Mouse (Mus musculus): ENCODE measurements around the gene Lipt1. TPM values are rescaled to one million over a fixed set of nuclear protein-coding genes. Genes with fewer than 3 reads are reported as not detected.

Lipt1 gene
- 1 to 10 TPM; 6.1 to 6.8 TPM for total RNA-seq (2021)
- long read RNA-seq, experiment 1, transcript Lipt1-201 (2 exons, 1,485 nt): major isoform, 10 of 16 reads
- long read RNA-seq, experiment 1, partial matches to known transcripts: 1 of 16 reads
- long read RNA-seq, experiment 1, other reads (novel, unspliced or antisense): 4 of 16 reads
- long read RNA-seq, experiment 2, partial matches to known transcripts: 0 of 7 reads
- long read RNA-seq, experiment 2, other reads (novel, unspliced or antisense): 3 of 7 reads

DNA sequence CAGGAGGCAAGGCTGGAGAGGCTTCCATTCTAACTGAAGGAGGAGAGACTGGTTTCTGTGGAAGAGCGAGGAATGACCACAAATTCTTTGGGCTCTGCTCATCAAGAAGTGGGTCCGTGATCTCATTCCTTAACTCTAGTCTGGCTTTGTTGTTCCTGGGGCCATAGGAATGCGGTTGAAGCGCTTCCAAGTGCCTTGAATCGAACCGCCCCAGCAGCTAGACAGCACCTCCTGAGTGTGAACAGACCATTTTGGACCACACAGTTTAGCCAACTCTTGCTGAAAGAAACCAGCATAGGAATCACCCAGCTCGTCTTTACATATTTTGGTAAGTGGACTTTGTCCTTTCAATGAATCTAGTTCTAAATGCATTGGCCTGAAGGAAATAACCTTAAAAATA lies at the start of gene Lipt1:
Gene Lipt1, plus strand, starts transcription at position 35 of the 400 bp plus-strand sequence.
- DNase-seq: no peak

DNA sequence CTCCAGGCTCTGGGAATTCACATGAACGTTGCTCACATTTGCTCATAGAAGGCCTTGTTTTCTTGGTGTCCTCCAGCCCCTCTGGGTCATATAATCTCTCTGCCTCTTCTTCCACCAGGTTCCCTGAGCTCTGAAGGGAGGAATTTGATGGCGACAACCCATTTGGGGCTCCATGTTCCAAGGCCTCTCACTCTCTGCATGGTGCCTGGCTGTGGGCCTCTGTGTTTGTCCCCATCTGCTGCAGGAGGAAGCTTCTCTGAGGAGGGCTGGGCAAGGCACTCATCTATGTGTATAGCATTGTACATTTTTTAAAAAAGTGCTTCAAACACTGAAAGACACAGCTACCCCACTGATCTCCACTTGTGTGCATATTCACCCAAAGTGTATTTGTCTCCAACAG lies 39.9 kb upstream of the Lipt1 start:
- no peak for DNase-seq

DNA sequence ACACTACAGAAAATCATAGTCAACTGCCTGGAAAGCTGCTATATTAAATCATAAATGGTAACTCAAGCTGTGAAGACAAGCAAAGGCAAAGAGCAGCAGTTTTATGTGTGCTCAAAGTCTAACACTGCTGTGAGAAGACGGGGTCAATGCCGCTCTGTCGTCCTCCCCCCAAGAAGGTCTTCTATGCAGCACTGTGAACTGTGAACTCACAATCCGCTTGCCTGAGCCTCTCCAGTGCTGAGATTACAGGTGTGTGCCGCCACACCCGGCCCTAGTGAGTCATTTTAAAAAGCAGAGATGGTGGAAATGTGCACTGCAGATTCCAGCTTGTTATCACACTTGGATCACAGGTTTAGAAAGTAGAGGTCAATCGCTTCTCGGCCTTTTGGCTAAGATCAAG lies 24.7 kb upstream of the Lipt1 start:
- no peak for DNase-seq

DNA sequence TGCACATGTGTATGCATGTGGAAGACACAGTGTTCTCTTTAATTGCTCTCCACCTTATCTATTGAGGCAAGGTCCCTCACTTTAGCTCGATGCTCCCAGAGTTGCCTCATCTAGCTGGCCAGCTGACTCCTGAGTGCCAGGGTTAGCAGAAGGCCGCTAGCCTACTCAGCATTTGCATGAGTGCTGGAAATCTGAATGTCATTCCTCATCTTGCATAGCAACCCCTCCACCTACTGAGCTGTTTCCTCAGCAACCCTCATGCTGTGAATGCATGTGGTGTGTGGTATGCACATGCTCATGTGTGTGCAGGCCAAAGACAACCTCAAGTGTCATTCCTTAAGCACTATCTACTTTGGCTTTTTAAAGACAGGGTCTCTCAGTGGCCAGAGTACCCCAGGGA lies 20.8 kb upstream of the Lipt1 start:
- no peak for DNase-seq

DNA sequence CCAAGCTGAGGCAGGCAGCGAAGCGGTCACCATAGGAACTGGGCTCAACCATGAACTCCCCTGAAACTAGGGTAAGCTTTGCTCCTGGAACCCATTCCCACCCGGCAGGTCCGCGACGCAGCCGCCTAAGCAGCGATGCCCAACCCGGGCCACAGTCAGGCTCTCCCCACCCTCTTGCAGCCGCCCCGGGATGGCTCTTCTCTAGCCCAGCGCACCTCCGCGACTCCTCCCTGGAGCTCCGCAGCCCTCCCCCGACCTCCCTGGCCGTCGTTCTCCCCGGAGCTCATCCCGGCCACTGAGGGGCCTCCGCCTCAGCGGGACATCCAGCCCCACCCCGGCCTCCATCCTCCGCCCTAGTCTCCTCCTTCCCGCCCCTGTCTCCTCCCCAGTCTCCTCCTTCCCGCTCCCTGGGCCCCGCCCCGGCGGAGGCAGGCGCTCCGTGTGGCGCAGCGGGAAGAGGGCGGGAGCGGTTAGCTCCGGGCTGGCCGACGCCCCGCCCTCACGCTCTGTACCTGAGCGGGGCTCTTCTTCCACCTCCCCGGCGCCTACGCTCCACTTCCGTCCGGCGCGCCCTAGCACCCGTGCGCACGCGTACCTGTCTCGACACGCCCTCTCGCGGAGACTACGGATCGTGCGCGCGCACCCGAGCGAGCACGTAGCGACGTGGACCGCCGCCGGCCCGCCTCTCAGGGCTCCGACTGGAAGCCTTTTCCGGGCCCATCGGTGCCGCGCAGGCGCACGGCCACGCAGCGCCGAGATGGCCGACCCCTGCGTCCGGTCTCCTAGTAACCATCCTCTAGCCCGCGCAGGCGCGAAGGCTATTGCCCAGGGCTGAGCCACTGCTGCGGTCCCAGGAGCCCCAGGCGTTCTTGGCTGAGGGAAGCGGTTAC lies 6.8 kb upstream of the Lipt1 start:
- peak; percentile 100 for DNase-seq

DNA sequence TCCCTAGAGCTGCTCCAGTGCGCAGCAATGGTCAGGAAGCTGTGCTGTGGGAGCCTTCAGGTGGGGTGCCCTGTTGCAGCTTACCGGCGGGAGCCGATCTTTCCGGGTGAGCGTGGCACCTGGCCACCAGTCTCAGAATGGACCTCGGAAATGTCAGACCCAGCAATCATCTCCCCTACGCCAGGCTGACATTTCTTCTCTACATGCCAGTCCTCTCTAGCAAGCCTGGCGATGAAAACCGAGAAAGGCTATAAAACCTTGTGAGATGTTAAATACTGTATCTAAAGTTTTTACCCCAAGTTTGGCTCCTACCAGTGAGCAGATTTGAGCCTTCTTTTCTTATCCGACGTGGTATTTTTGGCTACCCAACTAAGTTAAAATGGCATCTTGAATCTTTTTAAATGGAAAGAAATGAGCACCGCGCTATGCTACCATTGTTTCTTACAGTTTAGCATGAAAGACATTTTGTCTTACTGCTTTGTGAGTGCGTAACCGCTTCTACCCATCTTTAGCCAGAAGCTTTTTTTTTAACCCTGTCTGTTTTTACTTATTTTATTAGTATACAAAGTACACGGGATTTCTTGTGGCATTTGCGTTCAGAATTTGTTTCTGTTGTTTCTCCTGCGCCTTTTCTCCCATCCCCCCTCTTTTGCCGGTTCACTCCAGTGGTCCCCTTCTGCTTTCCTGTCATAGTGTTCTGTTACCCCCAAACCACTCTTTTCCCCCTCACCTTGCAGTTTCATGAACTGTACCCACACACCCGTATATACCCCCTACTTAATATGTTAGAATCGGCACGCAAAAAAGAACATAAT lies 5.9 kb upstream of the Lipt1 start:
- no peak for DNase-seq

DNA sequence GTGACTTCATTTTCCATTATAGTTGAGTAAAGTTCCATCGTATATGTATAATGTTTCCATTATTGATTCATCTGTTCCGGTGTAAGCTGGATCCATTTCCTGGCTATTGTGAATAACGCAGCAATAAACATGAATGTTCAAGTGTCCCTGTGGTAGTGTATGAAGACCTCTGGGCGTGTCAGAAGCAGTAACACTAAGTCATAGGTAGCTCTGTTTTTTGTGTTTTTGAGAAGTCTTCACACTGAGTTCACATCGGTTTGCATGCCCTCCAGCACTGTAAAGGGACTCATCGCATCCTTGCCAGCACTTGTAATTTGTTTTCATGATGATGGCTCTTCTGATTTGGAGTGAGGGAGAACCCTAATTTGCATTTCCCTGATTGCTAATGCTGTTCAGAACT lies 5.3 kb upstream of the Lipt1 start, which contains the start of gene Tsga10:
Gene Tsga10, minus strand, starts transcription at position 144 of the 400 bp plus-strand sequence.
- DNase-seq: no peak

DNA sequence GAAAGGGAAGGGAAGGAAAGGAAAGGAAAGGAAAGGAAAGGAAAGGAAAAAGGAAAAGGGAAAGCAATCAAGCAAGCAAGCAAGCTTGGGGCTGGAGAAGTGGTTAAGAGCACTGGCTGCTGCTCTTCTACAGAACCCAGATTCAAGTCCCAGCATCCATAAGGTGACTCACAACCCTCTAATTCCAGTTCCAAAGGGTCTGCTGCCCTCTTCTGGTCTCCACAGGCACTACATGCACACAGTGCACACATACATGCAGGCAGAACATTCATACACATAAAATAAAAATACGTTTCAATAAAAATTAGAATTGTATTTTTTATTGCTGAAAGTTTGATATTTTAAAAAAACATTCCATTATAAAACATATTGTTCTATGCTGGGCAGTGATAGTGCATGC lies 4.5 kb upstream of the Lipt1 start:
- no peak for DNase-seq

DNA sequence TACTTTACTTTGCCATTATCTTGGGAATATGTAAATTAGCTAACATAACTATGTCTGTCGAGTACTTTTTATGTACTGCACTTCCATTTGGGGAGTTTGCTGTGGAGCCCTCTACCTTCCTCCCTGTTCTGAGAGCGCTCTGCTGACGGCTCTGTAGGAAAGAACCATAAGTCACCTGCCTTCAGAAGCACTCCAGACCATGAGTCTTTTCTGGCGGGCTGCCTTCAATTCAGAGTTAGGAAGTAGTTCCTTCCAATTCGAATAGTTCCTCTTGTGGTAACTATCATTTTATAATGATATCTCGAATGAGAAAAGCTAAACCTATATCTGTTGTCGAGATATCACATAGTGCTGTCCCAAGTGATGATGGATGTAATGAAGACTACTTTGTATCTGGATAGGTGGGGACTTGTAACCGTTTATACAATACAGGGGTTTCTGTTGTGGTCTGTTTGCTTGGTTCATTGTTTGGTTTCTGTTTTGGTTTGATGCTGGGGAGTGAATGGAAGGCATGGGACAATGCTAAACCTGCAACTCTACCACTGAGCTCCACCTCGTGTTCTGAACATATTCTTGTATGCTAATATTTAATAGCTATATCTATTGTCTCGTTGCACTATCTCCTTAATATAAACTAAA lies 3.7 kb upstream of the Lipt1 start:
- no peak for DNase-seq

DNA sequence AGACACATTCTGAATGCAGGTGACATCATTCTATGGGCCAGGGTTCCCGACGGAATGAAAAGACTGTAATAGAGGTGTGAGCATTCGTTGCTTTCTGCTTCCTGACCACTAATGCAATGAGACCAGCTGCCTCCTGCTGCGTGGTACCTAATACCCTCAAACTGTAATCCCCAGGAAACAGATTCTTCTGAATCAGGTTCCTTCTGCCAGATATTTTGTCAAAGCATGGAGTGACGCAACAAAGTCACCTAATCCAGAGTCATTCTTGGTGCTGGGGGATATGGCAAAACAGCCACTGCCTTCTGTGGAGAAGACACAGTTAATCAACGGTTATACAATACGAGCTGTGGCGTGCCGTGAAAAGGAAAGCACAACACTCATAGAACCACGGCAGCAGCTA lies 2.9 kb upstream of the Lipt1 start:
- no peak for DNase-seq

DNA sequence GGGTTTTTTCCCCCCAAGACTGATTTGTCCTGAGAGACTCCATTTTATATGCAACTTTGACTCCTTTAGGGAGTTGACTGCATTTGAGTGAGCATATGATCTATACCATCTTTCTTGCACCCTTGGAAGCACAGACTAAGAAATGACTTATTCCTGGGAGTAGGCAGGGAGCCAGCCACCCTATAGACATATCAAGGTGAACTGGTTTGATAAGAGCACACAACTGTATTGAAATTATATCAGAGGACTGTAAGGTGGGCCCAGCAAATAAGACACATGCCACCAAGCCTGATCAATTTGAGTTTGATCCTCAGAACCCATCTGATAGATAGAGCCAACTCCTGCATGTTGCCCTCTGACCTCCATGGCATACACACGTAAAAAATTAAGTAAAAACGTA lies 2.2 kb upstream of the Lipt1 start:
- no peak for DNase-seq

DNA sequence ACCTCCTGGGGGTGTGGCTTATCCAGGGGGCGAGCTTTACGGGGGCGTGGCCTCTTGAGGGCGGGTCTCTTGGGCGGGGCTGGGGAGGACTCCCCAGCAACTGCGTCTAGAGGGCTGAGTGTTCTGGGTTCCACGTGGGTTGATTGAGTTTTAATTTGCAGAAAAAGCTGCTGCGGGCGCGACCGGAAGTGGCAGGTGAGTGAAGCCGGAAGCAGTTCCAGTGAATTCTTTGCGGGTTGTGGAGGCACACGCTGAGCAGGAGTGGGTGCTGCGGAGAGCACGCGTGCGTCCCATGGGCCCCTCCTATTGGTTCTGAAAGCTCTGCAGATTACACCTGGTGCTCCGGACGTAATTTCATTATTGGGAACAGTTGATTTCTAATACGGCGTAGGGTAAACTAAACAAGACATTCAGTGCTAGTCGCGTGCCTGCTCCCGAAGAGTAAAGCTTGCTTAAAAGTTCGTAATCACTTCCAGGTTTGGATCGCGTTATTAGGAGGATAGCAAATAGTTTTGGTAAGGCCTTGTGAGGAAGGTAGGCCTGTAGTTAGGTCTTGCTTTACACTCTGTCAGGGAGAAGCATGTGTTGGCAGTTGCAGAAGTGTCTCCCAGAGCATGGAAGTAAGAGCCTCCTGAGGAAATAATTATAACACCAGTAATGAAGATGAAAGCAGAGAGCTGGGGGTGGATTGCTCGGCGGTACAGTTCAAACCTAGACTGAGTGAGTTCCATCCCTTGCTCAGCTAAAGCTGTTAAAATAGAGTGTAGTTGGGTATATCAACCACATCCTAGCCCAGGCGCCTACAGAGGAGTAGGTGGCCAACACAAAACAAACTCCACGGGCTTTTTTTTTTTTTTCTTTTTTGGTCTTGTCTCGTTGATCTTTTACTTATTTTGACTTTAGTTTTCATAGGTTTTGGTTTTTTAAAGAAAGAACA lies 861 bp downstream of the Lipt1 start:
- DNase-seq: peak; percentile 74

DNA sequence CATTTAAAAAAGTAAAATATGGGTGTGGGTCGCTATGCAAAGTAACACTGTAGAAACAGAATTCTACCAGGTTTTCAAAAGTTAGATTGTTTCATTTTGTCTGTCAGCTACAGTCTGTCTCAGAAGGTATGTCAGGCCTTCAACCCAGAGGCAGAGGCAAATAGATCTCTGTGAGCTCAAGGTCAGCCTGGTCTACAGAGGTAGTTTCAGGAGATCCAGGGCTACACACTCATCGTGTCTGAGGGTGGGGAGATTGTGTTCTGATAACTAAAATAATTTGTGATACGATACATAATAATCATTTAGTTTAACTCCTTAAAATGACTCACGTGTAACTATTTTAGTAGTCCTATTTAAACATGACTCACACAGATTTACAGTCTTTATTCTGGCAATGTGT lies 1.6 kb downstream of the Lipt1 start:
- DNase-seq: no peak

DNA sequence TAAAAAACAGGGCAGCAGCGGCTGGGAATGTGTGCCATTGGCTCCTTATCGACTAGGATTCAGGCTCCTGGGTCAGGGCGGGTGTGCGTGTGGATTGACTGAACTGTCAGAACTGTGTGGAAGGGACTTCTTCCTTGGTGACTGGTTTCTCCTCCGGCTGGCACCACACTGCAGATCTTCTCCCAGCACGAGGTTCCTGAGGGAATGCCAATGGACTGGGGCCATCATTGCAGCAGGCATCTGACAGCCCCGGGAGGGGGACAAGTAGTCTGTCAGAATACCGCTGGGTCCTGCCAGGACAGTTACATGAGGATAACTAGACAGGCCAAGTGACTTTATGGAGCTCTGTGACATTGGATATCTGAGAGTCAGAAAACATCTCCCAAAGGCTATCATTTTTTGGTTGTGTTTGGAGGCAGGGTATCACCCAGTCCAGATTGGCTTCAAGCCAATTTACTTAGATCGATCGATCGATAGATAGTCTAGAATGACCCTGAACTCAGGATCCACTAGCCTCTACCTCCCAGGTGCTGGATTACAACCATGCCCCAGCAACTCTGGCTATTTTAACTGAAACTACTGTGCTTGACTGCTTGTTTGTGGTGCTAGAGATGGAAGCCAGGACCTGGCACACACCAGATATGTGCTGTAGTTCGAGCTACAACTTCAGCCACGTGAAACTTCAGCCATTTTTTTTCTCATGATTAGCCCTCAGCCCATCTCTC lies 6.4 kb downstream of the Lipt1 start:
- no peak for DNase-seq

DNA sequence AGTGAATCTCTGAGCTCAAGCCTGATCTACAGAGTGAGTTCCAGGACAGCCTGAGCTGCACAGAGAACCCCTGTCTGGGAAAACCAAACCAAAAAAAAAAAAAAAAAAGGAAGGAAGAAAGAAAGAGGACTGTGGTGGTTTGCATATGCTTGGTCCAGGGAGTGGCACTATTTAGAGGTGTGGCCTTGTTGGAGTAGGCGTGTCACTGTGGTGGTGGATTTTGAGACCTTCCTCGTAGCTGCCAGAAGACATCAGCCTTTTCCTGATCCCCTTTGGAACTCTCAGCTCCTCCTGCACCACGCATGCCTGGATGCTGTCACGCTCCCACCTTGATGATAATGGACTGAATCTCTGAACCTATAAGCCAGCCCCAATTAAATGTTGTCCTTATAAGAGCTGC lies 11.9 kb downstream of the Lipt1 start:
- no peak for DNase-seq

DNA sequence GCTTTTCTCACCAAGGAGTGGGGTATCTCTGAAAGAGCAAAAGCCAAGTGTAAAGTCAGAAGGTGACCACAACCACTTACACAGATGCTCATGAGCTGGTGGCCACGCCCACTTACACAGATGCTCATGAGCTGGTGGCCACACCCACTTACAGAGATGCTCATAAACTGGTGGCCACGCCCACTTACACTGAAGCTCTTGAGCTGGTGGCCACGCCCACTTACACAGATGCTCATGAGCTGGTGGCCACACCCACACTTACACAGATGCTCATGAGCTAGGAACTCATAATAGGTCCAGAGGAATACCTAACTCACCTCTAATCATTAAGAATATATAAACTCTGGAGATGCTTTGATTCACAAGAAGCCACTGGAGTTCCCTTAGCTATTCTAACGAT lies 12.9 kb downstream of the Lipt1 start:
- DNase-seq: no peak

DNA sequence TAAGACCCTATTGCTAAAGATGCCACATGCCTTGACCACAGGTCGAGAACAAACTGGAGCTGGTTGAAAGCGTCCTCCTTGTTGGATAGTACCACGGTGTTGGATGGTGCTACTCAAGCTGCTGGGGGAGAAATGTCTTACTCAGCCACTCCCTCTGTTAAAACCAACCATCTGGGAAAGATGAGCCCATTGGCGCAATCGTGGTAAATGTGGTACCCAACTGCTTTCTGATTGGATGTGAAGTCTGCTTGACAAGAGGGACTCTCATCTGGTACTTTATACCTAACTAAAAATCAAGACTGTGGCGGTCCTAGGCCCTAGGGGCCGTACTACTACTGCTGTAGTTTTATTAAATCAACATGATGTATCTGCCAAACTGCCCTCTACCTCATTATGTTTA lies 17.7 kb downstream of the Lipt1 start:
- DNase-seq: no peak

DNA sequence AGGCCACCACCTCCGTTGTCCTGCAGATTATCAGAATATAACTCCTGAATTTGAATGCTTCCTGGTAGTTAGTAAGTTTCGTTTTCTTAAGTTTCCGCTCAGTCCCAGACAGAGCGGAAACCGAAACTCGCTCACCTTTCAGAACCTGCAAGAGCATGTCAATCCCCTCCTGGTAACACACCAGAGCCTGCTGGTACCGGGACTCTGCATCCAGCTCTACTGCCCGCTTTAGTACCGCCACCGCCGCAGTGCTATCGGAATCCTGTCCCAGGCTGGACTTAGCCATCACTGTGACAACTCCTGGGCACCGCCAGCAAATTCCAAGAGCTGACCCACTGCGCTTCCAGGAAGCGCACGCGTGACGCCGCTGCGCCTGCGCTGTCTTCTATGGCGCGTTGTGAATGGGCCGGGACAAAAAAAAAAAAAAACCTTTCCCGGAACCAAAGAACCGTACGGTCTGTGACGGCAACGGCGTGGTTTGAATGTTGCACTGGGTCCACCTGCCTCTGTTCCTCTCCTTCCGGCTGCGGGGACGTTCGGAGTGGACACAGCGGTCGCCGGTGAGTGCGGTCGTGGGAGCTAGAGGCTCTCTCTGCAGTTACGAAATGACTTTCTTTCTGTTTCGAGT lies 18.6 kb downstream of the Lipt1 start, which contains the start of the genes Mitd1 and Mrpl30:
Gene Mitd1, minus strand, starts transcription at position 387 of the 628 bp plus-strand sequence.
Gene Mrpl30, plus strand, starts transcription at position 453 of the 628 bp plus-strand sequence.
- DNase-seq: peak; percentile 88

DNA sequence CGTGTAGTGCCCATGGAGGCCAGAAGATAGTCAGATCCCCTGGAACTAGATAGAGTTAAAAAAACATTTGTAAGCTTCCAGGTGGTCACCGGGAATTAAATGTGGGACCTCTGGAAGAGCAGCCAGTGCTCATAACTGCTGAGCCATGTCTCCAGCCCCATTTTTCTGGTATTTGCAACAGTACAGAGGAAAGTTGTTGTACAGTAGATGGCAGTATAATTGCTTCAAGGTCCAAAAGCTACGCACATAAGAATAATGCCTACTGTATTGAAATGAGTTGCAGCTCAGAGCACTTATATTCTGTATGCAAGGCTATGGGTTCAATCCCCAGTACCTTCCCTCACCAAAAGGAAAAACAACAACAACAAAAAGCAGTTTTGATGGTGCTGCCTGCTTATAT lies 19.9 kb downstream of the Lipt1 start:
- no peak for DNase-seq

DNA sequence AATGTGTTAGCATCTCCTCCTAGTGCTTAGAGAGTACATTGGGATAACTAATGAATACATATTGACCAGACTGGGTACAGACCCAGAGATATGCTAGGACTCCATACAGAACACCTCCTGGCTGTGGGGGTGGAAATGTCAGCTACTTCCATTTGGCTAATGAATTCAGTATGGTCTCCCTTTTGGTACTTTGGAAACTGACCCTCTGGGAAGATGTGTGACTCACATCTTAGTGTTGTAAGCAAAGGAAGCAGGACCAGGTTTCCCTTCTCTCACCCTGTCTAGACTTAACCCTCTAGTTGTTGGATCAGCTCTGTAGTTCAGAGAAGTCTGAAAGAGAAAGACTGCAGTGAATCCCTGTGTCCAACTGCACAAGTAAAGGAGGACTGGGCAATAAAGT lies 23.1 kb downstream of the Lipt1 start:
- DNase-seq: no peak
